Mouse (Mus musculus) erythroid progenitor cell, adult 5-6 weeks (primary cell): ENCODE measurements around the gene Chil1. TPM values are rescaled to one million over a fixed set of nuclear protein-coding genes. Genes with fewer than 3 reads are reported as not detected.

Source experiments
- ATAC-seq: replicated peaks from 2 replicates; pipeline ENCODE4 v1.8.0; 2016; ENCODE audit warnings: moderate number of reproducible peaks, mild to moderate bottlenecking, moderate TSS enrichment, inconsistent platforms; ENCODE audit not compliant: poor library complexity, low FRiP score, severe bottlenecking
- total RNA-seq, 2 experiments: library from RNA; stranded (forward) in 1 of 2; stranded (reverse) in 1 of 2; fragments of 150-400 nt in 1 of 2; fragments of 186-747, 209-891 nt in 1 of 2; gene quantifications; 2 replicates each; pipeline versions ENCODE4 v1.2.3 to v1.2.4; 2015 to 2017; ENCODE audit warnings: low replicate concordance in 2 of 2

Chil1 gene
- total RNA-seq (2015; ENCODE audit: low replicate concordance): 19.3 and 76.8 TPM in 2 replicates
- total RNA-seq (2017; ENCODE audit: low replicate concordance): 13.9 and 22.5 TPM in 2 replicates

GRCm38 (mm10) chr1:134182025-134182424 lies at the start of gene Chil1:
Gene Chil1 (plus strand): TSS chr1:134182176.
- ATAC-seq: no peak

DNA sequence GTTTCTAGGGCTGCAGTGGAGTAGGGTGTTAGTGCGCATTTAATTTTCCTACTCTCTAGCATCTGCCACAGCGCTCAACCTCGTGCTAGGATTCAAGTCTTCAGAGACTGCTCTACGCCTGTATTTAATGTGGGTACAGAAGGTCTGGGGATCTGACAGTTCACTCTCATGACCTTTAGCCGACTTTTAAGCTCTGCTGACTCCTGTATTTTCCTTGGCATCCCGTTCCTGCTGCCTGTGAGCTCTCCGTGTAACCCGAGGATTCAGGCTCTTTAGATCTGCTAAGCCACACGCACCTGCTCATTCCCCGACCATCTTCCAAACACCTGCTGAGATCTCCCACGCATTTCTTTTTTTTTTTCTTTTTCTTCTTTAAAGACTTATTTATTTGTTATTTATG lies 48.7 kb upstream of the Chil1 start:
- ATAC-seq: no peak

DNA sequence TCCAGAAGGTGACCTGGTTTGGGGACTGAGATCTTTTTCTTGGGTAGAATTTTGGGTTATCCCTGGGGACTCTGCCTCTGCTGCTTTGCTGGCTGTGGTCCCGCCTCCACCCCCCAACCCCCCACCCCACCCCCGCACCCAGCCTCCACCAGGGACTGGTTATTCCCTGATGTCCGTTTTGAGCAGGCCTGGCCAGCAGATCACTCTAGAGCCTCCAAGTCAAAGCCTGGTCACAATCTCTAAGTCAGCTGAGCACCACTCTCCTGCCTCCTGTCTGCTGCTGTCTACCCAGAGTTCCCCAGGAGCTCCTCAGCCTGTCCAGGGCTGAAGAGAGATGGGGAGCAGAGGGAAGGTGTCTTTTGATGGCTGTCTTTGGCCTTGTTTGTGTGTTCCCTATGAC lies 45.6 kb upstream of the Chil1 start:
- ATAC-seq: no peak

- no peak for ATAC-seq
Observed at GRCm38 (mm10) chr1:134138424-134138823, 43.6 kb upstream of the Chil1 start.

- ATAC-seq: no peak
Observed at GRCm38 (mm10) chr1:134142363-134142794, 39.6 kb upstream of the Chil1 start.

- ATAC-seq: no peak
Observed at GRCm38 (mm10) chr1:134146066-134146465, 35.9 kb upstream of the Chil1 start.

DNA sequence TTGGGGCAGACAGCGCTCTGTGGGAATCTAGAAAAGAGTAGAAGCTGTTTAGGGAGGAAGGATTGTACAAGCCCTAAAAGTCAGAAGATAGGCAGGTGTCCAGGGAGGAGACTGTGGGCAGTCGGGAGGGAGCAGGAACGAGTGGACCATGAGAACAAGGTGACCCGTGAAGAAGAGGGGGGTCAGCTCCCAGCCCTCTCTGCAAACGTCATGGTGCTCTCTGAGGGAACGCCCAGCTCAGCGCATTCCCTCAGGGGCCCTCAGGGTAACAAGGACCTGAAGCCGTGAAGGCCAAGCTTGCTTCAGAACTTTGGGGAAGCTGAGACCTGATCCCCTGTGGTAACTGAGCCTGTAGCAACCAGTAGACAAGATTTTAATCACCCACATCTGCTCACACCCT lies 31.9 kb upstream of the Chil1 start:
- no peak for ATAC-seq

DNA sequence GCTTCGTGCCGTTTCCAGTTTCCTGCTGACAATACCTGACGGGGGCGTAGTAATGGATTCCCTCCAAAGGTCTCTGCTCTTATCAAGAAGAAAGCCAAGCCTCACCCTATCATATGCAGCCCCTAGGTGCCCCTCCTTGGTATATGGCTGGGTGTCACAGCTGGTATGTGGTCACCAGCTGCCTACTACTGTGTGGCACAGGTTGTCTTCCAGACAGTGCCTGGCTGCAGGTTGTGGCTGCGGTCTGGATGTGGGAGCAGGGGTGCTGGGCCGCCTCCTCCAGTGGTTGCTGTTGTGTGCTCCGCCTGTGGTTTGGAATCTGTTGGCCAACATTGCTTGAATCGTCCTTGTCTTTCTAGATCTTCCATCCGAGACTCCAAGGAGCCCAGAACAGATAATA lies 31.2 kb upstream of the Chil1 start:
- ATAC-seq: no peak

DNA sequence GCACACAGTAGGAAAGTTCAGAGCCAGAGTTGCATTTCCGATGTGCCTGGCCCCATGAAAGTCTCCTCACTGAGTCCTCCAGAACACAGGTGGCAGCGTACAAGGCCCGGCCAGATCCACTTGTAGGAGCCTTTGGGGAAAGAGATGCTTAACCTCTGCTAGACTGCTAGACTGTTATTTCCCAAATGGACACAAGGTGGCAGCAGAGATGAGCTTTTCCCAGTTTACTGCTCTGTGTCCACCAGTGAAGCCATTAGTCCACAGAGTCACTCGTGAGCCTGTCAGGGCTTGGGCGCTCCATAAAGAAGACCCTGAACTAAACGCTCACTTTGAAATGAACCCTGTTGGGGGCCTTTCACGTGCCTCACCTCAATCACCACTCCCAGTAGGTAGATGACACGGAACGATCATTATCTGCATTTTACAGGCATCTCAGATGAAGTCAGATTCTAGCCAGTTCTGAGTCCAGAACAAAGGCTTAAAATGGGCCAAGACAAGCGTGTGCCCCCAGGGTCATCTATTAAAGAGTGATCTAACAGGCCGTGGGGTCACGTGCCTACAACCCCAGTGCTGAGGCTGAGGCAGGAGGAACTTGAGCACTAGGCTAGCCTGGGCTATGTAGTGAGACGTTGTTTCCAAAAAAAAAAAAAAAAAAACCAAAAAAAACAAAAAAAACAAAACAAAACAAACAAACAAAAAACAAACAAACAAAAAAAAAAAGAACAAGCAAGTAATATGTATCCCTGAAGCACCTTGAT lies 30.1 kb upstream of the Chil1 start:
- ATAC-seq: peak; percentile 75

- no peak for ATAC-seq
Observed at GRCm38 (mm10) chr1:134152626-134153590, 29.1 kb upstream of the Chil1 start.

- ATAC-seq: no peak
Observed at GRCm38 (mm10) chr1:134154121-134154520, 27.9 kb upstream of the Chil1 start.

GRCm38 (mm10) chr1:134154655-134155054 lies 27.3 kb upstream of the Chil1 start:
- no peak for ATAC-seq

DNA sequence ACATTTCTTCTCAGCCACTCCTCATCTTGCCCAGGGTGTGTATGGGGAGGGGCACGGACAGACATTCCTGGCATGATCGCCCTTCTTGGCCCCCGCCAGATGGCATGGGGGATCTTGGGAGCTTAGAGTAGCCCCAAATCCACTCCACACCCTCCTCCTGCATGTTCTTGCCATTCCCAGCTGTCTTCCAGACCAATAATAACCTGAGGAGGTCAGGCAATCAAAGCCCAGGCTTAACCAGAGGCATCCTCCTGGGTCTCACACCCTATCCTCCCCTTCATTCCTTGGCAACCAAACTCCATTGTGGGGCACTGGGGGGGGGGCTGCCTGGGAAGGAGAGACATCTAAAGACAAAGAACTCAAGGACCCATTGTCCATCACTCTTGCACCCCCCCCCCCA lies 21.6 kb upstream of the Chil1 start:
- ATAC-seq: no peak

GRCm38 (mm10) chr1:134161399-134161798 lies 20.6 kb upstream of the Chil1 start:
- no peak for ATAC-seq

- no peak for ATAC-seq
Observed at GRCm38 (mm10) chr1:134162510-134163225, 19.3 kb upstream of the Chil1 start.

GRCm38 (mm10) chr1:134163476-134163875 lies 18.5 kb upstream of the Chil1 start:
- no peak for ATAC-seq

DNA sequence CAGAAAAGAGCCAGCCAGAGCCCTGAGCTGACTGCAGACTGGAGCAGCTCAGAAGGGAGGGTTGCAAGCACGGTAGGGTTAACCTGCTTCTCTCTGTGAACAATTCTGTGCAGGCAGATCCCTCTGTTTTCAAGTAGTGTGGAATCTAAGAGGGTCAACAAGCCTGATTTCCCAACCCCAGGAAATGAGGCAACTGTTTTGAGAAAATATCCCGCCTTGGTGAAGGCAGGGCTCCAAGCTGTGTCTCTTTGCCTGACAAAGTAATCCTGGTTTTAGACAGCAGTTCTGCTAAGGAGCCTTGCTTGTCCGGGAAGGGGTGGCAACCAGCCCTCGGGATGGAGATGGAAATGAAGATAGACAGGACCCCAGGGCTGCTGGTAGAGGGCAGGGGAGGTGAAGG lies 17.5 kb upstream of the Chil1 start:
- ATAC-seq: no peak

DNA sequence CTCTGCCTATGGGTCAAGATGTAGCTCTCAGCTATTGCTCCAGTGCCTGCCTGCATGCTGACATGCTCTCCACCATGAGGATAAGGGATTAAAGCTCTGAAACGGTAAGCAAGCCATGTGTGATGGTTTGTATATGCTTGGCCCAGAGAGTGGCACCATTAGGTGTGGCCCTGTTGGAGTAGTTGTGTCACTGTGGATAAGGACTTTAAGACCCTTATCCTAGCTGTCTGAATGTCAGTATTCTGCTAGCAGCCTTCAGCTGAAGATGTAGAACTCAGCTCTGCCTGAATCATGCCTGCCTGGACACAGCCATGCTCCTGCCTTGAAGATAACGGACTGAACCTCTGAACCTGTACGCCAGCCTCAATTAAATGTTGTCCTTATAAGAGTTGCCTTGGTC lies 15.4 kb upstream of the Chil1 start:
- no peak for ATAC-seq

DNA sequence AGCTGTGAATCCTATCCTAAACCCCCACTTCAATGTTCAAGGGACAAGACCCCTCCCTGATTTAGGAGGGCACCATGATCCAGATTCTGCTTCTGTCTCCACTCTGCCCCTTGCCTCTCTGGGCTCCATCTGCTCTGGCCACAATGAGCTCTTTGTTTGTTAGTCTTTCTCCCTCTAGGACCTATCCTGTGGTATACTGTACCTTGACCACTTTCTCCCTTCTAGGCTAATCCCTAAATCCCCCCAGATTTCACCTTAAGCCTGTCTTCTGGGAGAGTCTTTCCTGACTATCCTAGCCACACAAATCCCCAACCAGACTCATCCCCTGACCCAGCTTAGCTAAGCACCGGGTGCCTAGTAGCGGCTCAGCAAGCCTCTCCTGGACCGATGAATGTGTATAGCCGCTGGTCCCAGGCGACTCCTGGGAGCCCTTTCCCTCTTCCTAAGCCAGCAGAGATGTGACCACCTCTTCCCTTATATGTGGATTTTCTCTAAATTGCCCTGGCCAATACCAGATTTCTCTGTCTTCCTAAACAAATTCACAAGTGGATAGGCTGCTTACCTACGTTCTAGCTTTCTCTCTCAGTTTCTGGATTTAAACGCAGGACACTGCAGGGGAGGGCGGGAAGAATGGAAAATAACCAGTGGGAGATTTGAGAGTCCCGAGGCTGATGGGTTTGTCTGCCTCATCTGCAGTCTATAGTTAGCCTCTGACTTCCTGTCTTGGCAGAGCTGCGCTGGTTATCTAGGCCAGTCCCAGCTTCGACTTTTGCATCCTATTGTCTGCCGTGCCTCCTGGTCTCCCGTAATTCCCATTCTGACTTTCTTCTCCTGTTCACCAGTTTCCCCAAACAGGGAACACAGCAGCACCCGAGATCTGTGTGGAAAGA lies 14.3 kb upstream of the Chil1 start:
- ATAC-seq: no peak
